Mouse (Mus musculus) heart, embryonic 14.5 days (tissue): ENCODE measurements around the gene Ccdc181. TPM values are rescaled to one million over a fixed set of nuclear protein-coding genes. Genes with fewer than 3 reads are reported as not detected.

Experiments used
- ATAC-seq: fragments of 200-750 bp; cut with Nextera tagmentation; 2 replicates; pipeline ENCODE4 v1.8.0; 2017; ENCODE audit warnings: low read depth, moderate TSS enrichment; ENCODE audit not compliant: insufficient number of reproducible peaks, insufficient read depth, low FRiP score
- H3K27ac ChIP-seq, 2 experiments: fragments of 200-500 bp in 1 of 2; fragments of 300-500 bp in 1 of 2; sonication (generic) in 1 of 2; replicated peaks in 1 of 2; 2 replicates each; pipeline ENCODE4 v1.5.1; 2012 to 2014; ENCODE audit warnings: low read depth in 2 of 2, low read length in 2 of 2, control low read depth in 1 of 2, mild to moderate bottlenecking in 1 of 2, mixed read lengths in 1 of 2; ENCODE audit not compliant: control insufficient read depth in 1 of 2, insufficient read depth in 1 of 2
- H3K27me3 ChIP-seq: fragments of 300-500 bp; sonication (generic); 2 replicates; pipeline ENCODE4 v1.6.1; 2014; ENCODE audit warnings: mild to moderate bottlenecking, low read length, control low read depth; ENCODE audit not compliant: control insufficient read depth, insufficient read depth
- H3K36me3 ChIP-seq: fragments of 300-500 bp; sonication (generic); 2 replicates; pipeline ENCODE4 v1.6.1; 2014; ENCODE audit warnings: mild to moderate bottlenecking, control low read depth, low read length, mixed read lengths; ENCODE audit not compliant: control insufficient read depth, insufficient read depth
- H3K4me1 ChIP-seq, 2 experiments: fragments of 200-500 bp in 1 of 2; fragments of 300-500 bp in 1 of 2; sonication (generic) in 1 of 2; 2 replicates each; pipeline ENCODE4 v1.6.1; 2012 to 2014; ENCODE audit warnings: low read length in 2 of 2, control low read depth in 1 of 2, mixed read lengths in 1 of 2; ENCODE audit not compliant: control insufficient read depth in 2 of 2, insufficient read depth in 2 of 2
- H3K4me2 ChIP-seq: fragments of 300-500 bp; sonication (generic); 2 replicates; pipeline ENCODE4 v1.6.1; 2014; ENCODE audit warnings: mild to moderate bottlenecking, low read length
- H3K4me3 ChIP-seq, 2 experiments: fragments of 200-500 bp in 1 of 2; fragments of 300-500 bp in 1 of 2; sonication (generic) in 1 of 2; 2 replicates each; pipeline ENCODE4 v1.5.1; 2012 to 2014; ENCODE audit warnings: low read length in 2 of 2, mild to moderate bottlenecking in 2 of 2, control low read depth in 1 of 2, low read depth in 1 of 2, moderate library complexity in 1 of 2; ENCODE audit not compliant: control insufficient read depth in 1 of 2, insufficient read depth in 1 of 2
- H3K9ac ChIP-seq: fragments of 300-500 bp; sonication (generic); 2 replicates; pipeline ENCODE4 v1.6.1; 2014; ENCODE audit warnings: mild to moderate bottlenecking, low read length
- H3K9me3 ChIP-seq: fragments of 300-500 bp; sonication (generic); 2 replicates; pipeline ENCODE4 v1.6.1; 2016; ENCODE audit warnings: low read length, control low read depth; ENCODE audit not compliant: control insufficient read depth
- WGBS: fragments of 180-500 bp; shearing (Covaris S2); extraction: QIAGEN DNeasy Blood & Tissue Kit; methylation state at CpG from one replicate; pipeline ENCODE4 v1.1.7; 2014; 5-methylcytosine and 5-hydroxymethylcytosine counted together
- polyA plus RNA-seq: library from polyadenylated mRNA; unstranded; fragments of >200 nt; fragmentation: Nextera tagmentation; extraction: Ambion mirVana; gene quantifications from 2 replicates; pipeline ENCODE4 v1.2.1, GENCODE M21; 2014

Gene Ccdc181
- polyA plus RNA-seq, 1 experiment from 2014 or later = 10.2 TPM

- Histone ChIP-seq H3K9me3 (no peaks in the 10 kb centered on the region), H3K27me3 (no peaks in the 10 kb centered on the region)
Measured at GRCm38 (mm10) chr1:164287406-164287805, 12.0 kb downstream of the Ccdc181 start.

DNA sequence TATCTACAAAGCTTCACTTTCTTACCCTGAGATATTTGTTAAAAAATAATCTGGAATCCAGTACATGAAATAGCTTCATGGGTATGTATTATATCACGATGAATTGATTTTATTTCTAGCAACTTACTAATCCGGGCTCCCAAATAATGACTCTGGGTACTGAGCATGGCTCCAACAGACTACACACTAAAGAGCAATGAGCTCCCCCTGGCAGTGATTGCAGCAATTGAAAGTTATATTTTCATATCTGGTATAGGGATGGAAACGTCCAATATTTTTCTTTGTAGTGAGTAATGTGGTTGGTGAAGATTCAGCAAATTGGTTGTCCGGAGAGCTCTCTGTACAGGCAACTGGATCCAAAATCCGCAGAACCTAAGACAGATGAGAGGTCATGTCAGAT is 16.7 kb downstream of the Ccdc181 start:
- peaks cover 66% of the 10 kb centered on the region for H3K36me3 ChIP-seq
- no peak overlapping the region for H3K4me2 ChIP-seq
- H3K4me1 ChIP-seq = no peaks in the 10 kb centered on the region
- no peak overlapping the region for H3K9ac ChIP-seq
- H3K27ac ChIP-seq = no peak overlapping the region
- no peaks in the 10 kb centered on the region for H3K9me3 ChIP-seq
- no peak overlapping the region for H3K4me3 ChIP-seq
- 85% methylated on average over 5 of the region's 5 CpGs for WGBS
- H3K27me3 ChIP-seq = no peaks in the 10 kb centered on the region
- ATAC-seq = no peak

More at GRCm38 (mm10) chr1:164287406-164287805, 12.0 kb downstream of the Ccdc181 start:
- 52% methylated on average over 15 of the region's 15 CpGs for WGBS
- H3K9ac ChIP-seq = no peak overlapping the region
- H3K36me3 ChIP-seq = peaks cover 31% of the 10 kb centered on the region
- H3K4me1 ChIP-seq = no peaks in the 10 kb centered on the region
- H3K27ac ChIP-seq = no peak overlapping the region
- no peak overlapping the region for H3K4me3 ChIP-seq
- H3K4me2 ChIP-seq = no peak overlapping the region
- no peak for ATAC-seq

DNA sequence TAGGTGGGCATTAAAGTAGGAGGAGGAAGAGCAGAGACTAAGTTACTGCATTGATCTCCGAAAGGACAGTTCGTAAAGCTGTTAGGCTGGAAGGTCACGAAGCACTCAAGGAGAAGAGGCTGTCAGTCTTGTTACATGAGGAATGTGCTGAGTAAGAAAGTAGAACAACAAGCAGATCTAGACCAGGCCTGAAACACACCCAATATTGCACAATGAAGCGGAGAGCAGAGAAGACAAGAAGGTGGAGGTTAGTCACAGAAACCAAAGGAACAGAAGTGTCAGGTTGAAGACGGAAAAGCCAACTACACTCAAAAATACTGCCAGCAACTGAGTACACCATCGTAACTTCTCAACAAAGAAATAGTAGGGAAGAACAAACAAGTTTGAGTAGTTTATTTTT is 18.7 kb downstream of the Ccdc181 start:
- no peak for ATAC-seq
- Histone ChIP-seq H3K9ac (no peak overlapping the region), H3K9me3 (no peaks in the 10 kb centered on the region), H3K27me3 (no peaks in the 10 kb centered on the region), H3K4me3 (no peak overlapping the region), H3K27ac (no peak overlapping the region), H3K4me2 (no peak overlapping the region), H3K36me3 (peaks cover 86% of the 10 kb centered on the region), H3K4me1 (no peaks in the 10 kb centered on the region)
- 78% methylated on average over 6 of the region's 6 CpGs for WGBS

DNA sequence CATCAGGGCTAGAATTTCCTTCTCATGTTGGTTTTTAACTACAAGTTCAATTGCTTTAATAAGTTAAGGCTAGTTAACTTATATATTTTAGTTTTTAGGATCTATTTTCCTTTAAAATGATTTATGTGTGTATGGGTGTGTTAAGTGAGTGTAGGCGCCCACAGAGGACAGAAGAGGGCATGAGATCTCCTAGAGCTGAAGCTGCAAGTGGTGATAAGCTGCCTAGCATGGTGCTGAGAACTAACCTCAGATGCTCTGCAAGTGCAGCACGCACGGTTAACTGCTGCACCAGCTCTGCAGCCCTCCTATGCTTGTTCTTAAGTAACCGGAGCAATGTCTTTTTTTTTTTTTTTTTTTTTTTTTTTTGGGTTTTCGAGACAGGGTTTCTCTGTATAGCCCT is 21.1 kb downstream of the Ccdc181 start:
- H3K27ac ChIP-seq = no peak overlapping the region
- H3K4me3 ChIP-seq = no peak overlapping the region
- no peak overlapping the region for H3K9ac ChIP-seq
- WGBS = 98% methylated on average over 4 of the region's 5 CpGs
- ATAC-seq = no peak
- H3K4me2 ChIP-seq = no peak overlapping the region
- no peaks in the 10 kb centered on the region for H3K4me1 ChIP-seq
- no peaks in the 10 kb centered on the region for H3K27me3 ChIP-seq
- no peaks in the 10 kb centered on the region for H3K9me3 ChIP-seq
- peaks cover 90% of the 10 kb centered on the region for H3K36me3 ChIP-seq

DNA sequence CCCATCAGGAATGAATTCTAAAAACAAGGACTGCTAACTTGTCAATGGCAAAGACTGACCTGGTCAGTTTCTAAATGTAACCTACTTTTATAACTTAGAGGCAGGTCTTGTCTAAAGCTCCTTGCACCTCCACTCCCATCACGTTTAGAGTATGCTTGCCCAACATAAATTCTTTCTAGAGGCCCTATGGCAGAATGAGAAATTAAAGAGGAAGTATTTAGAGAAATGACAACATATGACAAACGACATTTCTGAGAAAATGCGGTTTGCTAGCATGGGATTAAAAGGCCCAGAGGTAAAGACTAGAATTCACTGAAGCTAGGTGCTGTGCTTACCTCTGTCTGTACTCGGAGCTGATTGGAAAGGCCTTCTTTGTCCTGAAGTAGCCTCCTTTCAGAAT is 26.6 kb downstream of the Ccdc181 start:
- Histone ChIP-seq H3K4me3 (no peak overlapping the region), H3K36me3 (peaks cover 69% of the 10 kb centered on the region), H3K9ac (no peak overlapping the region)

DNA sequence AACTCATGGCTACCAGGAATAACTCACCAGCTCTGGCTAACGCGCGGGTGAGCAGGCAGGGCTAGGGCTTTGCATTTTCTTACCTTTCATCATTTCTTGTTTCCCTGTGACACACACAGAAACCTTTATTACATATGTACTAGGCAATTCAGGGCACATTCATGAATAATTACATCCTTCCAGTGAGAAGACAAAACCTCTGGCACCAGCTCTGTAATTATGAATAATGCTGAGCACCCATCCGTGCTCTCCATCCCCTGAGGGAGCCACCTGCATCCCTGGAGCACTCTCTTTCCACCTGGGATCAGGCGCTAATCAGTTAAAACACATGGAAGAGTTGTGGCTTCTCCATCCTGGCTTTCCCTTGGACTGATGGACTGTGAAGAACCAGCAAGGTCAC is 28.4 kb downstream of the Ccdc181 start, which contains the start of gene Nme7:
TSS of gene Nme7 (plus strand) at position 301 of the 400 bp plus-strand sequence.
- H3K4me3 ChIP-seq = no peak within 1 kb of the TSS
- no peak within 1 kb of the TSS for H3K27ac ChIP-seq
- peaks cover 50% of the 10 kb centered on the region for H3K36me3 ChIP-seq
- H3K9ac ChIP-seq = no peak within 1 kb of the TSS
- H3K9me3 ChIP-seq = no peaks in the 10 kb centered on the region
- 85% methylated on average over 5 of the region's 5 CpGs for WGBS
- H3K4me1 ChIP-seq = peaks cover 0 to 4% of the 10 kb centered on the region in 2 experiments; a peak in 2 of 4 replicates
- H3K4me2 ChIP-seq = no peak within 1 kb of the TSS
- no peaks in the 10 kb centered on the region for H3K27me3 ChIP-seq
- ATAC-seq = no peak

More for the DNA sequence above, 26.6 kb downstream of the Ccdc181 start:
- WGBS = 88% methylated on average over 4 of the region's 4 CpGs
- Histone ChIP-seq H3K27ac (no peak overlapping the region), H3K4me2 (no peak overlapping the region), H3K4me1 (peaks cover 0 to 4% of the 10 kb centered on the region in 2 experiments; a peak in 1 of 4 replicates), H3K27me3 (no peaks in the 10 kb centered on the region), H3K9me3 (no peaks in the 10 kb centered on the region)
- ATAC-seq = no peak

DNA sequence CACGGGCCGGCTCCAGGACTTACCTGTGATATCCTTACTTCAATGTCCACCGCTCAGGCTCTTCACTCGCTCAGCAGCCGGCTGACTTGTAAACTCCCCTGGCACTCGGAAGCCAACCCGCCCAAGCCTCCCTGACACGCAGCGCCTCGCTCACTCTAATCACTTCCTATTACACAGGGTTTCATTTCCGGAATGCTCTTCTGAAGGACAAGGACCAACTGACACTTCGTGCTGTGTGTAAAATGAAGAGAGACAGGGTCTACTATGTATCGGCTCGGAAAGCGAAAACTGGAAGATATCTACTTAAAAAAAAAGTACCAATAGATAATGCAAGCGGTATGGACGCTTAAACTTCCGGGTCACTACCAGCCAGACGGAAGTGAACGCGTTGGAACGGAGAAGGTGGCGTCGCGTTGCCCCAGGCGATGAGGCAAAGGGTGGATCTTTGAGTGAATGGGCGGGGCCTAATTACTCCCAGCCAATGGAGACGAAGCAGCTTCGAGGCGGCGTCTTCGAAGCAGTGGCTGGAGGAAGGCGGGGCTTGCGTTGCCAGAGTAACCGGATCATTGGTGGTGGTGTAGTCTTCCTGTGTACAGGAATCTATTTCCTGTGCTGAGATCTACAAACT is 31.9 kb downstream of the Ccdc181 start, which contains the start of gene Blzf1:
TSS of gene Blzf1 (minus strand) at position 366 of the 628 bp plus-strand sequence.
- Histone ChIP-seq H3K4me1 (peaks cover 0 to 4% of the 10 kb centered on the region in 2 experiments; a peak in 2 of 4 replicates), H3K4me2 (peak within 1 kb of the TSS; percentile 83), H3K9me3 (no peaks in the 10 kb centered on the region), H3K36me3 (peaks cover 23% of the 10 kb centered on the region), H3K4me3 (peak within 1 kb of the TSS; percentile 95 to 97), H3K27me3 (no peaks in the 10 kb centered on the region), H3K27ac (peak within 1 kb of the TSS; percentile 77 to 82), H3K9ac (peak within 1 kb of the TSS; percentile 88)
- under 1% methylated on average over 35 of the region's 35 CpGs for WGBS
- ATAC-seq = peak; percentile 97
